Mouse (Mus musculus) limb, embryonic 14.5 days (tissue): ENCODE results near the gene Lrrc1. TPM values are rescaled to one million over a fixed set of nuclear protein-coding genes. Genes with fewer than 3 reads are reported as not detected.
"Not testable (repeated sequence)": the region's sequence is repeated elsewhere in the genome, so short reads cannot be mapped to it uniquely, and the experiment has no call there.

ENCODE experiments used
- ATAC-seq: fragments of 200-750 bp; cut with Nextera tagmentation; 2 replicates; pipeline ENCODE4 v1.8.0; 2017; ENCODE audit warnings: low read depth, moderate number of reproducible peaks, moderate TSS enrichment; ENCODE audit not compliant: low FRiP score
- DNase-seq: peaks from one replicate; pipeline ENCODE4 v3.0.0-alpha.2; 2015; ENCODE audit warnings: low spot score
- H3K27ac ChIP-seq: fragments of 300-500 bp; sonication (generic); replicated peaks from 2 replicates; pipeline ENCODE4 v1.5.1; 2014; ENCODE audit warnings: low read depth, mild to moderate bottlenecking, low read length, moderate library complexity, mixed read lengths
- H3K27me3 ChIP-seq: fragments of 300-500 bp; sonication (generic); 2 replicates; pipeline ENCODE4 v1.6.1; 2014; ENCODE audit warnings: low read length, mixed read lengths; ENCODE audit not compliant: control insufficient read depth, insufficient read depth
- H3K36me3 ChIP-seq: fragments of 300-500 bp; sonication (generic); 2 replicates; pipeline ENCODE4 v1.6.1; 2014; ENCODE audit warnings: mild to moderate bottlenecking, low read length, moderate library complexity, mixed read lengths; ENCODE audit not compliant: control insufficient read depth, insufficient read depth
- H3K4me1 ChIP-seq: fragments of 300-500 bp; sonication (generic); 2 replicates; pipeline ENCODE4 v1.6.1; 2014; ENCODE audit warnings: antibody characterized with exemption, low read length, mixed read lengths; ENCODE audit not compliant: control insufficient read depth, insufficient read depth
- H3K4me2 ChIP-seq: fragments of 300-500 bp; sonication (generic); replicated peaks from 2 replicates; pipeline ENCODE4 v1.6.1; 2014; ENCODE audit warnings: low read depth, mild to moderate bottlenecking, low read length, moderate library complexity; ENCODE audit not compliant: severe bottlenecking
- H3K4me3 ChIP-seq: fragments of 300-500 bp; sonication (generic); replicated peaks from 2 replicates; pipeline ENCODE4 v1.5.1; 2014; ENCODE audit warnings: low read length
- H3K9ac ChIP-seq: fragments of 300-500 bp; sonication (generic); 2 replicates; pipeline ENCODE4 v1.6.1; 2014; ENCODE audit warnings: mild to moderate bottlenecking, low read depth, low read length, moderate library complexity; ENCODE audit not compliant: severe bottlenecking
- H3K9me3 ChIP-seq: fragments of 300-500 bp; sonication (generic); 2 replicates; pipeline ENCODE4 v1.6.1; 2016; ENCODE audit warnings: low read length; ENCODE audit not compliant: control insufficient read depth
- POLR2A ChIP-seq: fragments of 200-500 bp; IDR thresholded peaks from 2 replicates; pipeline ENCODE4 v1.8.0; 2012; ENCODE audit warnings: inconsistent platforms, mild to moderate bottlenecking, moderate library complexity, borderline replicate concordance; ENCODE audit not compliant: insufficient read depth, insufficient read length; ENCODE audit errors: extremely low read depth
- WGBS: fragments of 180-500 bp; shearing (Covaris S2); extraction: QIAGEN DNeasy Blood & Tissue Kit; methylation state at CpG from one replicate; pipeline ENCODE4 v1.1.7; 2014; 5-methylcytosine and 5-hydroxymethylcytosine counted together
- polyA plus RNA-seq, 2 experiments: library from polyadenylated mRNA; depleted of rRNA in 1 of 2; stranded (reverse) in 1 of 2; unstranded in 1 of 2; fragments of >200 nt; fragmentation: Nextera tagmentation in 1 of 2; extraction: Ambion mirVana in 1 of 2; gene quantifications; 2 replicates each; pipeline versions ENCODE4 v1.2.1 to v1.2.3; 2012 to 2014

Gene Lrrc1
- polyA plus RNA-seq, 2 experiments = 16.8 to 26.6 TPM

- ATAC-seq = no peak
- WGBS = 94% methylated on average over 6 of the region's 6 CpGs
- Histone ChIP-seq H3K36me3 (no peaks in the 10 kb centered on the region), H3K9ac (no peak overlapping the region), H3K4me1 (no peaks in the 10 kb centered on the region), H3K27ac (no peak overlapping the region), H3K27me3 (no peaks in the 10 kb centered on the region), H3K9me3 (0 out of 2 replicates have a peak, but pooled peaks cover 3% of the 10 kb centered on the region), H3K4me2 (no peak overlapping the region), H3K4me3 (no peak overlapping the region)
- no peak for DNase-seq
- TF ChIP-seq POLR2A = no peak
Measured at GRCm38 (mm10) chr9:77584746-77585145, 40.1 kb upstream of the Lrrc1 start.

- no peak overlapping the region for H3K4me2 ChIP-seq
- ATAC-seq = no peak
- 72% methylated on average over 2 of the region's 2 CpGs for WGBS
Measured at GRCm38 (mm10) chr9:77583302-77583701, 38.6 kb upstream of the Lrrc1 start.

GRCm38 (mm10) chr9:77579827-77580226 lies 35.2 kb upstream of the Lrrc1 start:
- Histone ChIP-seq H3K36me3 (no peaks in the 10 kb centered on the region), H3K4me3 (no peak overlapping the region), H3K4me1 (no peaks in the 10 kb centered on the region), H3K27ac (no peak overlapping the region), H3K27me3 (no peaks in the 10 kb centered on the region), H3K4me2 (no peak overlapping the region), H3K9ac (no peak overlapping the region), H3K9me3 (no peaks in the 10 kb centered on the region)
- DNase-seq (no peak), ATAC-seq (no peak)
- 69% methylated on average over 3 of the region's 3 CpGs for WGBS
- TF ChIP-seq POLR2A = no peak

More at GRCm38 (mm10) chr9:77583302-77583701, 38.6 kb upstream of the Lrrc1 start:
- no peak overlapping the region for H3K27ac ChIP-seq
- no peak overlapping the region for H3K4me3 ChIP-seq
- H3K36me3 ChIP-seq = no peaks in the 10 kb centered on the region
- no peak for TF ChIP-seq POLR2A
- no peak overlapping the region for H3K9ac ChIP-seq
- no peaks in the 10 kb centered on the region for H3K4me1 ChIP-seq
- H3K27me3 ChIP-seq = no peaks in the 10 kb centered on the region
- H3K9me3 ChIP-seq = 0 out of 2 replicates have a peak, but pooled peaks cover 3% of the 10 kb centered on the region
- no peak for DNase-seq

GRCm38 (mm10) chr9:77577931-77578330 lies 33.3 kb upstream of the Lrrc1 start:
- no peaks in the 10 kb centered on the region for H3K4me1 ChIP-seq
- no peak overlapping the region for H3K4me2 ChIP-seq
- no peaks in the 10 kb centered on the region for H3K36me3 ChIP-seq
- H3K4me3 ChIP-seq = no peak overlapping the region
- no peak for DNase-seq
- H3K9ac ChIP-seq = no peak overlapping the region
- H3K9me3 ChIP-seq = no peaks in the 10 kb centered on the region
- no peak for ATAC-seq
- H3K27ac ChIP-seq = no peak overlapping the region
- H3K27me3 ChIP-seq = no peaks in the 10 kb centered on the region
- 89% methylated on average over 8 of the region's 8 CpGs for WGBS
- TF ChIP-seq POLR2A = no peak

- no peak overlapping the region for H3K4me3 ChIP-seq
- no peak for DNase-seq
- no peak overlapping the region for H3K4me2 ChIP-seq
- H3K4me1 ChIP-seq = no peaks in the 10 kb centered on the region
- no peaks in the 10 kb centered on the region for H3K36me3 ChIP-seq
- no peak for TF ChIP-seq POLR2A
- no peaks in the 10 kb centered on the region for H3K9me3 ChIP-seq
- no peak for ATAC-seq
- no peaks in the 10 kb centered on the region for H3K27me3 ChIP-seq
- no peak overlapping the region for H3K9ac ChIP-seq
- no peak overlapping the region for H3K27ac ChIP-seq
Measured at GRCm38 (mm10) chr9:77577409-77577808, 32.7 kb upstream of the Lrrc1 start.

- no peaks in the 10 kb centered on the region for H3K9me3 ChIP-seq
- DNase-seq (no peak), ATAC-seq (no peak)
- H3K36me3 ChIP-seq = no peaks in the 10 kb centered on the region
- no peak overlapping the region for H3K4me2 ChIP-seq
- H3K4me1 ChIP-seq = no peaks in the 10 kb centered on the region
- no peak overlapping the region for H3K9ac ChIP-seq
- H3K4me3 ChIP-seq = no peak overlapping the region
- no peak for TF ChIP-seq POLR2A
- H3K27me3 ChIP-seq = no peaks in the 10 kb centered on the region
- H3K27ac ChIP-seq = no peak overlapping the region
Measured at GRCm38 (mm10) chr9:77576320-77576719, 31.6 kb upstream of the Lrrc1 start.

GRCm38 (mm10) chr9:77574996-77575395 lies 30.3 kb upstream of the Lrrc1 start:
- not testable (repeated sequence) for DNase-seq, ATAC-seq, H3K4me3 ChIP-seq, H3K36me3 ChIP-seq, H3K4me1 ChIP-seq, H3K9ac ChIP-seq, H3K27ac ChIP-seq, H3K27me3 ChIP-seq, H3K4me2 ChIP-seq, H3K9me3 ChIP-seq
- 37% methylated on average over 4 of the region's 4 CpGs for WGBS
